In the genomic region with DNA sequence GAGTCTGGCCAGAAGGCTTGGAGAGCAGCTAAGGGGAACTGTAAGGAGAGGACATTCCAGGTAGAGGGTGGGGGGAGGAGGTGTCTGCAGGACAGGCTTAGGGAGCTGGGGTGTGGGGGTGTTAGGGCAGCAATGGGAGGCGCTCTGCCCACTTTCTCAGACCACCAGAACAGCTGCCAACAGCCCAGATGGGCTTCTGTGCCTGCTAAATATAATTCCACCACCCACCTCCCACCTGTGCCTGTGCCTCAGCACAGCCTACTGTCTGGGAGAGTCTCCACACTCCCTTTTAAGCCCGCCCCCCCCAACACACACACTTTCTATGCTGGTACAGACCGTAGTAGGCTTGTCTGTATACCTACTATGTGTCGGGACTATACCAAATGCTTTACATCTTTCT, we compare ENCODE assay signal across 20 mouse cellular contexts. TPM values are rescaled to one million over a fixed set of nuclear protein-coding genes. Genes with fewer than 3 reads are reported as not detected.
DNase-seq lines count a peak whose midpoint lies in the region; ATAC-seq and TF ChIP-seq lines count a peak whose summit lies in the region.
"Had no signal": no experiment of that assay in that cellular context is flagged by ENCODE, and none has a peak within 500 bp of the region (broad histone marks: within the 10 kb centered on the region; RNA-seq: fewer than 3 reads in every experiment).

No protein-coding gene starts in this region.

- no peak for ATAC-seq in megakaryocyte-erythroid progenitor cell, adult 5-6 weeks (replicated peaks; ENCODE audit: low FRiP score, low TSS enrichment, poor library complexity, severe bottlenecking)
- ATAC-seq: activated CD4-positive, CD25-positive, alpha-beta regulatory T cell, adult 4 months; forebrain, postnatal 0 days; liver, postnatal 0 days; midbrain, embryonic 13.5 days had no signal

- peak overlapping the region; percentile 90 for H3K27ac ChIP-seq in layer of hippocampus, adult 2 months
- H3K27ac ChIP-seq: embryonic facial prominence, embryonic 10.5 days; heart, embryonic 15.5 days; hindbrain, embryonic 14.5 days; midbrain, embryonic 13.5 days had no signal

- intact Hi-C loops in left cerebral cortex, postnatal 14 days (cut with DNase I): no loop called here

- no peak for TF ChIP-seq CTCF in layer of hippocampus, adult 2 months (conservative IDR thresholded peaks at IDR 0.05)

- no peak overlapping the region for H3K4me3 ChIP-seq in layer of hippocampus, adult 2 months
- H3K4me3 ChIP-seq: embryonic facial prominence, embryonic 10.5 days; heart, embryonic 15.5 days; midbrain, embryonic 13.5 days had no signal

- peak; percentile 80 for DNase-seq in layer of hippocampus, adult 11-12 months (ENCODE audit: low spot score)
- DNase-seq in layer of hippocampus, adult 9-10 months (ENCODE audit: low spot score): no peak
- DNase-seq in layer of hippocampus, adult 2 months (ENCODE audit: low spot score in 2 of 2): peak; percentile 71 to 83
- peak; percentile 80 to 86 for DNase-seq in left cerebral cortex, postnatal 14 days (ENCODE audit: low spot score in 2 of 2)
- DNase-seq in telencephalon, adult 2 months (ENCODE audit: low read depth, low spot score): peak; percentile 84
- no peak for DNase-seq in heart, adult 11 months
- no peak for DNase-seq in adrenal gland, postnatal 36 days
- DNase-seq: cerebellum, postnatal 25 days; forebrain, postnatal 0 days; gastrocnemius, postnatal 36 days; kidney, adult 2 months; kidney, postnatal 25 days; liver, postnatal 0 days; lung, postnatal 4 days had no signal

RNA-seq across cellular contexts. Expression of a gene that starts 12.3 kb away (rescaled TPM):
- total RNA-seq in layer of hippocampus, adult 2 months (2021): 100 to 1,000 TPM; 113 to 119 TPM
- total RNA-seq in left cerebral cortex, postnatal 14 days (2021): 10 to 100 TPM; 33.3 to 35.4 TPM
- 6.9 and 11.9 TPM in 2 replicates for total RNA-seq in megakaryocyte-erythroid progenitor cell, adult 5-6 weeks (2014; fragmentation: Nextera tagmentation)
- 1.8 and 3.2 TPM in 2 replicates for total RNA-seq in megakaryocyte-erythroid progenitor cell, adult 5-6 weeks (2017)
- total RNA-seq in adrenal gland, postnatal 36 days (2021): under 1 TPM; 0.49 to 0.86 TPM

RNA-seq across cellular contexts. Expression of a gene that starts 16.2 kb away (rescaled TPM):
- under 1 TPM in 1 of 2 experiments, not detected in 1; 0.15 TPM for total RNA-seq in layer of hippocampus, adult 2 months (2021)
- total RNA-seq in left cerebral cortex, postnatal 14 days (2021): under 1 TPM in 1 of 2 experiments, not detected in 1; 0.72 TPM
- total RNA-seq in megakaryocyte-erythroid progenitor cell, adult 5-6 weeks (2014; fragmentation: Nextera tagmentation): not detected in 2 replicates
- total RNA-seq in megakaryocyte-erythroid progenitor cell, adult 5-6 weeks (2017): not detected in 2 replicates
- not detected for total RNA-seq in adrenal gland, postnatal 36 days (2021)
- total RNA-seq: gastrocnemius, postnatal 36 days had no signal

RNA-seq across cellular contexts. Expression of a gene that starts 19.2 kb away (rescaled TPM):
- total RNA-seq in layer of hippocampus, adult 2 months (2021): 10 to 100 TPM; 66.2 to 66.8 TPM
- total RNA-seq in left cerebral cortex, postnatal 14 days (2021): 10 to 100 TPM; 47.5 to 51.0 TPM
- total RNA-seq in megakaryocyte-erythroid progenitor cell, adult 5-6 weeks (2014; fragmentation: Nextera tagmentation): 110 and 122 TPM in 2 replicates
- 75.6 and 91.9 TPM in 2 replicates for total RNA-seq in megakaryocyte-erythroid progenitor cell, adult 5-6 weeks (2017)
- 100 to 1,000 TPM; 114 to 118 TPM for total RNA-seq in adrenal gland, postnatal 36 days (2021)

RNA-seq across cellular contexts. Expression of a gene that starts 33.2 kb away (rescaled TPM):
- not detected for total RNA-seq in layer of hippocampus, adult 2 months (2021)
- total RNA-seq in left cerebral cortex, postnatal 14 days (2021): under 1 TPM in 1 of 2 experiments, not detected in 1; 0.70 TPM
- not detected in 2 replicates for total RNA-seq in megakaryocyte-erythroid progenitor cell, adult 5-6 weeks (2014; fragmentation: Nextera tagmentation)
- not detected in 2 replicates for total RNA-seq in megakaryocyte-erythroid progenitor cell, adult 5-6 weeks (2017)
- total RNA-seq in adrenal gland, postnatal 36 days (2021): not detected
- total RNA-seq: forebrain, postnatal 0 days; gastrocnemius, postnatal 36 days had no signal

RNA-seq across cellular contexts. Expression of a gene that starts 44.8 kb away (rescaled TPM):
- under 1 TPM; 0.44 to 0.93 TPM for total RNA-seq in layer of hippocampus, adult 2 months (2021)
- under 1 TPM in 1 of 2 experiments, not detected in 1; 0.30 TPM for total RNA-seq in left cerebral cortex, postnatal 14 days (2021)
- total RNA-seq in megakaryocyte-erythroid progenitor cell, adult 5-6 weeks (2014; fragmentation: Nextera tagmentation): not detected in 2 replicates
- total RNA-seq in megakaryocyte-erythroid progenitor cell, adult 5-6 weeks (2017): not detected in 2 replicates
- total RNA-seq in adrenal gland, postnatal 36 days (2021): under 1 TPM in 1 of 2 experiments, not detected in 1; 0.30 TPM
- total RNA-seq: forebrain, postnatal 0 days; gastrocnemius, postnatal 36 days had no signal

Comparison
In these comparisons a context has a peak if more than half of its experiments do, and no peak if none do; other contexts are left out.
1. DNase-seq: peak in layer of hippocampus, adult 11-12 months (single experiment), layer of hippocampus, adult 2 months (2 of 2), left cerebral cortex, postnatal 14 days (2 of 2) and telencephalon, adult 2 months (single experiment); none in layer of hippocampus, adult 9-10 months (single experiment), heart, adult 11 months (single experiment) and adrenal gland, postnatal 36 days (0 of 2).